Mouse (Mus musculus) neural tube, embryonic 15.5 days (tissue): ENCODE measurements around the gene Cpa1. TPM values are rescaled to one million over a fixed set of nuclear protein-coding genes. Genes with fewer than 3 reads are reported as not detected.

Experiments
- polyA plus RNA-seq: library from polyadenylated mRNA; unstranded; fragments of >200 nt; fragmentation: Nextera tagmentation; extraction: Ambion mirVana; gene quantifications from 2 replicates; pipeline ENCODE4 v1.2.1, GENCODE M21; 2015

Cpa1 gene
- polyA plus RNA-seq, 1 experiment from 2014 or later = 0.50 TPM

Other genes starting within 250 kb of the Cpa1 start
- 56.2 and 59.2 TPM in 2 replicates for gene Zc3hc1, start 248.2 kb upstream of the Cpa1 start, polyA plus RNA-seq
- 27.6 and 29.4 TPM in 2 replicates for gene Klhdc10, start 237.3 kb upstream of the Cpa1 start, polyA plus RNA-seq
- 21.1 and 29.6 TPM in 2 replicates for gene Tmem209, start 129.4 kb upstream of the Cpa1 start, polyA plus RNA-seq
- gene Ssmem1, start 129.4 kb upstream of the Cpa1 start, polyA plus RNA-seq = not detected in 2 replicates
- 11.3 and 20.3 TPM in 2 replicates for gene Cpa2, start 97.6 kb upstream of the Cpa1 start, polyA plus RNA-seq
- gene Cpa4, start 70.8 kb upstream of the Cpa1 start, polyA plus RNA-seq = 0.54 and 0.75 TPM in 2 replicates
- 0.11 TPM in 1 of 2 replicates, not detected in the other for gene Cpa5, start 28.2 kb upstream of the Cpa1 start, polyA plus RNA-seq
- 10.7 and 11.6 TPM in 2 replicates for gene Cep41, start 54.5 kb downstream of the Cpa1 start, polyA plus RNA-seq
- gene Mest, start 84.3 kb downstream of the Cpa1 start, polyA plus RNA-seq = 378 and 417 TPM in 2 replicates